Mouse (Mus musculus): ENCODE results near the gene Ciao2b. TPM values are rescaled to one million over a fixed set of nuclear protein-coding genes. Genes with fewer than 3 reads are reported as not detected.
"Not testable (repeated sequence)": the region's sequence is repeated elsewhere in the genome, so short reads cannot be mapped to it uniquely, and the experiment has no call there.

Gene Ciao2b
- 71.8 and 74.7 TPM in 2 replicates for polyA plus RNA-seq (2016; fragmentation: Nextera tagmentation; extraction: Ambion mirVana)

DNA sequence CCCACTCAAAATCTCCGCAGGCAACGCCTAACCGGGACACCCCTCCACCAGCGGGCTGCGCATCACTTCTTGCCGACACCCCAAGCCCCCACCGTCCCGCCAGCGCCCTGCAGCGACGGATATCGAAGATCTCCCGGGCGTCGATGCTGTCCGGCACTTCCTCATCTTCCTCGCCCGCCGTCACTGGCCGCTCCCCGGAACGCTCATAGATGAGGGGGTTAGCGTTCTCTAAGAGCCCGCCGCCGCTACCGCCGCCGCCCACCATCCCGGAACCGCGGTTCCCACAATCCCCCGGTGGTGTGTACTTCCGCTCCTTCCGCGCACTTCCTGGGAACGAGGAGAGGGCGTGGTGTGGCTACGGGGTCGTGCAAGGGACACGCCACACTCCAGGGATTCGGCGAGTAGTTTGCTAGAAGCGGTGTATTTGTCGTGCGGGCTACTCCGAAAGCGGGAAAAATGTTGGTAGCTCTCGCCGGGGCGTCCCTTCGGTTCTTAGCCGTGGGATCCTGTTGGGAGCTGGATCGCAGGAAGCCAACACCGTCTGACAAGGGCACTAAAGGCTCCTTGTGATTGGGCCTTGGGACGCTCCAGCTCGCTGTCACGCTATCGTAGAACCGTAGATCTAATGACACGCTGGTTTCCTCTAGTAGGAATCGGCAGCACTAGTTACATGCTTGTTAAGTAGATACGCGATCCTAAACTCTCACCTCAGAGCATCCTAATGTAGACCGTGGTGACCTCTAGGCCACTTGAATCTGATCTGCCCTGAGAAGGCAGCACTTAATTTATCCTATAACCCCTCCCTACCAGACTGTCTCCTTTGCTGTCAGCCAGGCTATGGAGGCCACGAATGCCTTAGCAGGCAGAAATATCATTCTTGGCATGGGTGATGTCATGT, at the start of gene Ciao2b:
Ciao2b (minus strand) TSS at position 540 of the 898 bp plus-strand sequence.
- Histone ChIP-seq H3K4me3 (peak within 1 kb of the TSS; percentile 89), H3K27ac (peak within 1 kb of the TSS; percentile 42), H3K9me3 (replicated peaks) (no peaks in the 10 kb centered on the region), H3K36me3 (peaks cover 27% of the 10 kb centered on the region), H3K27me3 (replicated peaks) (no peaks in the 10 kb centered on the region), H3K4me1 (peaks cover 35% of the 10 kb centered on the region), H3K4me2 (peak within 1 kb of the TSS; percentile 89), H3K9ac (peak within 1 kb of the TSS; percentile 82)
- ATAC-seq, result peak; percentile 94
- under 1% methylated on average over 66 of the region's 66 CpGs for WGBS (ENCODE audit: insufficient replicate concordance)

DNA sequence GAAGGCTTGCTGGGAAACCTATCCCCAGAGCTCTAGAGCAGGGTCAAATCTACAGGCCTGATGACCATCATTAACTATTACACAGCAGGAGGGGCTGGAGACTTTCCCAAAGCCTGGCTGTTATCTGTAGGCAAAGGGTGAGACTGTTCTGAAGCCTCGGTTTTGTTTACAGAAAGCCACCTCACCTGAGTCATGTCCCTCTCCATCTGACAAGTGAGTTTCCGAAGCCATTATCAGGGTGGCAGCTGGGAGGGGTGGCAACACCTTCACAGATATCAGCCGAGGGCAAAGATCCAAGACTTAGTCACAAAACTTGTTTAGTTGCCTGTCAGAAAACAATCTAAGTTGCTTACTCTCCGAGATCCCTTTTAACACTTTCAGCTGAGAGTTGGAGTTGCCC, 46.7 kb upstream of the Ciao2b start:
- Histone ChIP-seq H3K9me3 (replicated peaks) (no peaks in the 10 kb centered on the region), H3K4me2 (no peak overlapping the region), H3K36me3 (no peaks in the 10 kb centered on the region), H3K27me3 (replicated peaks) (no peaks in the 10 kb centered on the region), H3K4me1 (no peaks in the 10 kb centered on the region), H3K4me3 (no peak overlapping the region), H3K9ac (no peak overlapping the region), H3K27ac (no peak overlapping the region)
- no peak for ATAC-seq
- WGBS (ENCODE audit: insufficient replicate concordance), result 45% methylated on average over 4 of the region's 4 CpGs

DNA sequence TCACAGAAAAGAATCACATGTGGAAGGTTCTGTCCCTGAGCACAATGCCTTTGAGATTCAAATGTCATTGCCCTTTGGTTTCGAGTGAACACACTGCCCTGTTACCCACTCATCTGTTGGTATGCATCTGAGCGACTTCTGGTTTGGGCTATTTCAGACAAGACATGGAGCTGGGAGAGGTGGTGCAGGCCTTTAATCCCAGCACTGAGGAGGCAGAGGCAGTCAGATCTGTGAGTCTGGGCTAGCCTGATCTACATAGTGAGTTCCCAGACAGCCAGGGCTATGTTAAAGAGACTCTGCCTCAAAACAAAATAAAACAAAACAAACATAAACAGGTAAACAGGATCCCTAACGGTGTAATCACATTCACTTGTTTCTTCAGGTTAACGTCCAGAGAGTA, 13.8 kb upstream of the Ciao2b start:
- Histone ChIP-seq H3K9ac (no peak overlapping the region), H3K27ac (no peak overlapping the region), H3K27me3 (replicated peaks) (no peaks in the 10 kb centered on the region; the same call in 1 of the 2 replicates), H3K4me1 (no peaks in the 10 kb centered on the region), H3K4me2 (no peak overlapping the region), H3K36me3 (no peaks in the 10 kb centered on the region), H3K4me3 (no peak overlapping the region), H3K9me3 (replicated peaks) (no peaks in the 10 kb centered on the region)
- ATAC-seq, result no peak
- whole genome bisulfite sequencing (ENCODE audit: insufficient replicate concordance), result 66% methylated on average over 4 of the region's 4 CpGs

DNA sequence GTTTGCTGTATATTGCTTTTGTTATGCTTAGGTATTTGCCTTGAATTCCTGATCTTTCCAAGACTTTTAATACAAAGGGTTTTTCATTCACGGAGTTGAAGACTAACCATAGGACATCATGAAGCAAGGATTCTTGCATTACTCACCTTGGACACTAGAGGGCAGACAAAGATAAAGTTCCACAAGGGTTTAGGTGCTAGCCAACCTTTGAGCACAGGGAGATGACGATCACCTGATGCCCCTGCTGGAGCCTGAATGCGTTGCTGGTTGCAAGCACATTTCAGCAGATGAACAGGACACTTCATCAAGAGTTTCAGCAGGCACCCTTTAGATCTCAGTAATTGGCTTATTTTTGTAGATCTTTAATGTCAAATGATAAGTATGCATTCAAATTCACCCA, 13.2 kb upstream of the Ciao2b start:
- no peaks in the 10 kb centered on the region; the same call in 1 of the 2 replicates for H3K27me3 ChIP-seq (replicated peaks)
- no peak overlapping the region for H3K4me3 ChIP-seq
- WGBS (ENCODE audit: insufficient replicate concordance), result 5% methylated on average over 3 of the region's 3 CpGs
- H3K4me2 ChIP-seq, result no peak overlapping the region
- H3K4me1 ChIP-seq, result no peaks in the 10 kb centered on the region
- no peak overlapping the region for H3K27ac ChIP-seq
- ATAC-seq, result peak; percentile 44; the same call in 1 of the 2 replicates
- no peak overlapping the region for H3K9ac ChIP-seq
- H3K36me3 ChIP-seq, result no peaks in the 10 kb centered on the region
- no peaks in the 10 kb centered on the region for H3K9me3 ChIP-seq (replicated peaks)

DNA sequence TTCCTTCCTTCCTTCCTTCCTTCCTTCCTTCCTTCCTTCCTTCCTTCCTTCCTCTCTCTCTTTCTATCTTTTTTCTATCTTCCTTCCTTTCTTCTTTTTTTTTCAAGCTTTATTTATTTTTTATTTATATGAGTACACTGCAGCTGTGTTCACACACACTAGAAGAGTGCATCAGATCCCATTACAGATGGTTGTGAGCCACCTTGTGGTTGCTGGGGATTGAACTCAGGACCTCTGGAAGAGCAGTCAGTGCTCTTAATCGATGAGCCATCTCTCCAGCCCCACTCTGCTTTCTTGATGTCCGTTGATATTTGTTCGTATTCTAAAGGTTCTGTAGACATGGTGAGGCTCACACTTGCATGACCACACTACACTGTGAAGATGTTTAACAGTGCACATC, 2.4 kb upstream of the Ciao2b start:
- not testable (repeated sequence) for H3K27ac ChIP-seq; H3K36me3 ChIP-seq; H3K27me3 ChIP-seq (replicated peaks); H3K4me2 ChIP-seq; H3K9ac ChIP-seq; H3K9me3 ChIP-seq (replicated peaks); H3K4me3 ChIP-seq; ATAC-seq
- WGBS (ENCODE audit: insufficient replicate concordance), result 51% methylated on average over 3 of the region's 3 CpGs
- peaks cover 29% of the 10 kb centered on the region for H3K4me1 ChIP-seq

DNA sequence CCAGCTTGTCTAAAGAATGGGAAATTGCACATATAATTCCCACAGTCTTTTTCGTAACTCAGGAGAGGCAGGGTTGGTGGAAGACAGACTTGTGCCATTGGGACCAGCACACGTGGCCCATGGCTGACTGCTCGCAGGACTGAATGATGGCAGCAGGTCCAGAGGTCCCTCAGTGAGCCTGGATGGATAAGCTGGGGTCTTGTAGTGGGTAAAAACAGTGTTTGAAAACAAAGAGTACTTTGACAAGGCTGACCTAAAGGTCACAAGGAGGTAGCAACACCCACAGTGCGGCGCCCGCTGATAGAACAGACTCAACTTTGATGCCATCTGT, 524 bp upstream of the Ciao2b start:
- H3K4me3 ChIP-seq, result peak overlapping the region; percentile 89
- no peaks in the 10 kb centered on the region for H3K9me3 ChIP-seq (replicated peaks)
- H3K36me3 ChIP-seq, result peaks cover 27% of the 10 kb centered on the region
- WGBS (ENCODE audit: insufficient replicate concordance), result 83% methylated on average over 6 of the region's 6 CpGs
- peak overlapping the region; percentile 89 for H3K4me2 ChIP-seq
- H3K27me3 ChIP-seq (replicated peaks), result no peaks in the 10 kb centered on the region
- H3K4me1 ChIP-seq, result peaks cover 35% of the 10 kb centered on the region
- peak overlapping the region; percentile 42 for H3K27ac ChIP-seq
- peak overlapping the region; percentile 82 for H3K9ac ChIP-seq
- ATAC-seq, result no peak

DNA sequence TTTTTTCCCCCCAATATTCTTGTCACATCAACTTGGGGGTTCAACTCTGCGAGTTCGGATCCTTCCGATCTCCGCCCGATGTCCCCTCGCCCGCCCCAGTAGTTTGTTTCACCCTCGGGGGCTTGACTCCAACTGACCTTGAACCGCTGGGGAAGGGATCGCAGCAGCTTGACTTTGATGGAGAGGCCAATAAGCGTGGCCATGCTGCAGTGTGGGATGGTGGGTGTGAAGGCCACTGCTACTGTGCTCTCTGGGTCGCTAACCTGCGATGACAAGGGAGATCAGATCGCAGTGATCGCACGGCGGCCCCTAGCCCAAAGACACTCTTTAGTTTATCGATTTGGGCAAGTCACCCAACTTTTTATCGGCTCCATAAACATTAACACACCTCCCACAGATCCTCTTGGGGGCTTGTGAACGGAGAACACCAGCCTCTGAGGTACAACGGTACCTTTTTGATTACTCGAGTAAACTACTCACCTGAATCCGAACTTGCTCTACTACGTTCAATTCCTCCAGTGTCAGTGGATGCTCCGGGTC, 864 bp downstream of the Ciao2b start:
- Histone ChIP-seq H3K9me3 (replicated peaks) (no peaks in the 10 kb centered on the region), H3K27me3 (replicated peaks) (no peaks in the 10 kb centered on the region), H3K27ac (peak overlapping the region; percentile 42), H3K4me3 (peak overlapping the region; percentile 89), H3K9ac (peak overlapping the region; percentile 82), H3K4me1 (peaks cover 35% of the 10 kb centered on the region), H3K36me3 (peaks cover 27% of the 10 kb centered on the region), H3K4me2 (peak overlapping the region; percentile 89)
- 6% methylated on average over 25 of the region's 25 CpGs for WGBS (ENCODE audit: insufficient replicate concordance)
- ATAC-seq, result peak; percentile 1; the same call in 1 of the 2 replicates

DNA sequence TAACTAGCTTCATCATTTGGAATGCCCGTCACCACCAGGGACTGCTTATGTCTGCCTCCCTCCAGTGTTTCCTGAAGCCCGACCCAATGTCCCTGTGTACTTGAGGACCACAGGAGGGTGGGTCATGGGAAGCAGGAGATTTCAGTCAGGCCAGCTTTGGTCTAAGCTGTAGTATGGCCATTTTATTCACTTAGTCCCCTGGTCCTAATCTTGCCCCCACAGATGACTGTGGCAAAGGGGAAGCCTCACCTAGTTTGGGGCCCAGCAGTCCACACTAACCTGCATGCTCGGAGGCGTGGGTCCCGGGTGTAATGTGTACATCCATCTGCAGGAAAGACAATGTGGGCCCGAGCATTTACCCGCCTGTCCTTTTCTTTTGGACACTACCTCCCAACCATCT, 1.5 kb downstream of the Ciao2b start:
- H3K27me3 ChIP-seq (replicated peaks), result no peaks in the 10 kb centered on the region
- H3K4me3 ChIP-seq, result peak overlapping the region; percentile 89
- H3K9ac ChIP-seq, result peak overlapping the region; percentile 82
- H3K4me1 ChIP-seq, result peaks cover 35% of the 10 kb centered on the region
- peaks cover 31% of the 10 kb centered on the region for H3K36me3 ChIP-seq
- H3K9me3 ChIP-seq (replicated peaks), result no peaks in the 10 kb centered on the region
- 70% methylated on average over 7 of the region's 7 CpGs for WGBS (ENCODE audit: insufficient replicate concordance)
- peak overlapping the region; percentile 89 for H3K4me2 ChIP-seq
- ATAC-seq, result no peak
- H3K27ac ChIP-seq, result no peak overlapping the region

DNA sequence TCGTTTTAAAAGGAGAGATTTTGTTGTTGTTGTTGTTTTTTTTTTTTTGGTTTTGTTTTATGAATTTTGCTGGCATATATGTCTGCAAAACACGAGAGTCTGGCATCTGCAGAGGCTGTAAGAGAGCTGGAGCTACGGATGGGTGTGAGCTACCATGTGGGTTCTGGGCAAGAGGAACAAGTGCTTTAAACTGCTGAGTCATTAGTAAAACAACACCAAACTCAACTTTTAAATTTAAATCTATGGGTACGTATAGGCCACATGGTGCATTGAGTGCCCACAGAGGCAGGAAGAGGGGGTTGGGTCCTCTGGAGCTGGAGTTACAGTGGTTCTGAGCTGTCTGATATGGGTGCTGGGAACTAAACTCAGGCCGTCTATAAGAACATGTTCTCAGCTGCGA, 3.8 kb downstream of the Ciao2b start:
- no peak for ATAC-seq
- H3K4me2 ChIP-seq, result no peak overlapping the region
- H3K9me3 ChIP-seq (replicated peaks), result no peaks in the 10 kb centered on the region
- WGBS (ENCODE audit: insufficient replicate concordance), result 75% methylated on average over 6 of the region's 6 CpGs
- H3K4me1 ChIP-seq, result peaks cover 35% of the 10 kb centered on the region
- no peak overlapping the region for H3K27ac ChIP-seq
- no peak overlapping the region for H3K4me3 ChIP-seq
- H3K9ac ChIP-seq, result no peak overlapping the region
- H3K36me3 ChIP-seq, result peaks cover 32% of the 10 kb centered on the region
- no peaks in the 10 kb centered on the region for H3K27me3 ChIP-seq (replicated peaks)

DNA sequence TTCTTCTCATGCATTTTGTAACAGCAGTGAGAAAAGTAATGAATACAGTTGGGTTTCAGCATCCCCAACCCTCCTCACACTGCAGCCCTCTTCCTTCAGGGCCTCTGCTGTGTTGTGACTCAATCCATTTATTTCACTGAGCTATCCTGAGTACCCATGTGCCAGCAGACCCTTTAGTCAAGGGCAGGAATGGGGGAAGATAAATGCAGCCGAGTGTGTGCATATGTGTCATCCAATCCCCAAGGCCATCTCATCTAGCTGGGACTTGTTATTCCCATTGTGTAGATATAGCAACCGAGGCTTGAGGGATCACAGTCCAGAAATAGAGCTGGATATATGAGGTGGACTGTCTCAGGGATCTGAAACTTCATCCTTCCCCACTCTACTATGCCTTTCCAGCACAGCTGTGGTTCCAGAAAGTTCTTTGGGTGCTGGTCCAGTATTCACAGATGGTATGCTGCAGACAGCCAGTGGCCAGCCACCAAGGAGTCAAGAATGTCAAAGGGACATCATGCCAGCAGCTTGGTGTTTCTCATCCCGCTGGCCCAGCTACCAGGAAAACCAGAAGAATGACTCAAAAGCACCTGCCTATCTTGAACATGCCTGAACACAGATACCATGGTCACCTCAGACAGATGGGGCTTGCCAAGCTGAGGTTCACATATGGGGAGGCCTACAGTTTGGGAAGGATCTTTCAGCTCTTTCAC, 6.6 kb downstream of the Ciao2b start:
- Histone ChIP-seq H3K9me3 (replicated peaks) (no peaks in the 10 kb centered on the region), H3K4me1 (peaks cover 28% of the 10 kb centered on the region), H3K27ac (no peak overlapping the region), H3K4me2 (no peak overlapping the region), H3K36me3 (peaks cover 32% of the 10 kb centered on the region), H3K9ac (no peak overlapping the region), H3K4me3 (no peak overlapping the region), H3K27me3 (replicated peaks) (peaks cover 25% of the 10 kb centered on the region)
- ATAC-seq, result no peak
- WGBS (ENCODE audit: insufficient replicate concordance), result 66% methylated on average over 3 of the region's 3 CpGs

DNA sequence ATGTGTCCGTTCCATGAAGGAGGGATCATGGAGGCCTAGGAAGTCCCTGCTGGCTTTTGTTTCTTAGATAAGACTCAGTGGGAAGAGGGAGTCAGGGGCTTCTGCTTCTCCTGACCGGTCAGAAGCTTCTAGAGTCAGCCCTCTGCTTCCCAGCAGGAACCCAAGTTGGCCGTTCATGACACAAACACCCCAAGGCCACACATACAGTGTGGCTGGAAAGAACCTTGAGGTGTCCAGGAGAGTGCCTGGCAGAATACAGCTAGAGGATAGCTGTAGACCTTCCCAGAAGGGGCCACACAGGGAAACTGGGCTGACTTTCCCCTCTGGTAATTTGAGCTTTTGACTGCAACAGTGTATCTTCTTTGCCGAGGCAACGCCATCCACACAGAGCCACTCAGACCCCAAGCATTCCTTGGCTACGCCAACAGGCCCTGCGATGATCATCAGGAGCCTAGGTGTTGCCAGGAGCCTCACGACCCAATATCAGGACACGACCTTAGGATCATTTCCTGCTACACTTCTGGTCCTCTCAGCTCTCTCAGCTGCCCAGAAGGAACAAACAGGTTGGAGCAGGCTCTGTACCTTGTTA, 8.5 kb downstream of the Ciao2b start:
- Histone ChIP-seq H3K9me3 (replicated peaks) (no peaks in the 10 kb centered on the region), H3K36me3 (peaks cover 13% of the 10 kb centered on the region), H3K27me3 (replicated peaks) (peaks cover 37% of the 10 kb centered on the region), H3K4me3 (no peak overlapping the region), H3K4me1 (peaks cover 22% of the 10 kb centered on the region), H3K27ac (no peak overlapping the region), H3K9ac (no peak overlapping the region), H3K4me2 (no peak overlapping the region)
- 53% methylated on average over 9 of the region's 9 CpGs for WGBS (ENCODE audit: insufficient replicate concordance)
- no peak for ATAC-seq

DNA sequence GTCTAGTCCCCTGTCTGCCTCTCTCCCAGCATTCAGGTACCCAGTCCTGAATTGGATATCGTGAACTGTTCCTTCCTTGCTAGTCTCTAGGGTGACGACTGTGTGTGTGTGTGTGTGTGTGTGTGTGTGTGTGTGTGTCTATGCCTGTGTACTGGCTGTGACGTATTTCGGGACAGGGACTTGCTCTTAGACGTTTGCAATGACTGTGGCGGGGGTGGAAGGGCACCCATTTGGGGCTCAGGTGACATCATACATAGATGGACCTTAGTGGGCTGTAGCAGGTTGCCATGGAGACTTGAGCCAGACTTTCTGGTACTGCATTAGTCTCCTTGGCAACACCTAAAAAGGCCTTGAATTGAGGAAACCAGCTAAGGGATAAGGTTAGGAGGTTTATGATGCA, 9.3 kb downstream of the Ciao2b start:
- Histone ChIP-seq H3K27me3 (replicated peaks) (peaks cover 37% of the 10 kb centered on the region), H3K4me2 (no peak overlapping the region), H3K36me3 (peaks cover 6% of the 10 kb centered on the region), H3K4me3 (no peak overlapping the region), H3K9me3 (replicated peaks) (no peaks in the 10 kb centered on the region), H3K27ac (no peak overlapping the region), H3K9ac (no peak overlapping the region), H3K4me1 (peaks cover 22% of the 10 kb centered on the region)
- no peak for ATAC-seq
- WGBS (ENCODE audit: insufficient replicate concordance), result 70% methylated on average over 6 of the region's 6 CpGs

Measured in liver, embryonic 12.5 days (tissue).